Mouse (Mus musculus) olfactory bulb, adult 2 months (tissue): ENCODE results near the gene Fgfr2.

ENCODE experiments used
- CTCF ChIP-seq: fragments of 200-500 bp; IDR thresholded peaks from 2 replicates; pipeline ENCODE4 v1.5.1; 2012; ENCODE audit warnings: low read depth, mild to moderate bottlenecking, low read length, moderate library complexity; ENCODE audit not compliant: insufficient read depth
- POLR2A ChIP-seq: fragments of 200-500 bp; IDR thresholded peaks from 2 replicates; pipeline ENCODE4 v1.6.1; 2012; ENCODE audit warnings: mild to moderate bottlenecking, low read depth, low read length, moderate library complexity; ENCODE audit not compliant: insufficient read depth

- no peak for TF ChIP-seq CTCF
- TF ChIP-seq POLR2A: no peak
Measured at GRCm38 (mm10) chr7:131187047-131187446, 1936.1 kb downstream of the Fgfr2 start.
